In the genomic region with DNA sequence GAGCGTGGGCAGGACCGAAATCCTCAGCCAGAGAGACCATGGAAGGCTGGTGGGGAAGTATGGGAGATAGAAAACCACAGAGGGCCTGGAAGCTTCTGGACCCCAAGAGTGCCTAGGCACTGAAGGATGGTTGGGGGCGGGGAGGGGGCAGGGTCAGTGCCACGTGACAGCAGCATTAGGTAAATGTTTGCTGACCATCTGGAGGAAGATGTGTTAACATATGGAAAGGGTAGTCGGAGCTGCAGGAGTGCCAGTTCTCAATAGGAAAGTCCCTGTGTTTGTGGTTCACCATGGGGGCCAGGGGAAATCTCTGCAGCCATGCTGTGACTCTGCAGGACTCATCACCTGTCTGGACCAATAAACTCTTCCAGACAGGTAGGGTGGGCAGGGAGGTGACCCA, we compare ENCODE assay signal across 25 mouse cellular contexts. TPM values are rescaled to one million over a fixed set of nuclear protein-coding genes. Genes with fewer than 3 reads are reported as not detected.
DNase-seq lines count a peak whose midpoint lies in the region; ATAC-seq lines count a peak whose summit lies in the region.
"Had no signal": no experiment of that assay in that cellular context is flagged by ENCODE, and none has a peak within 500 bp of the region (broad histone marks: within the 10 kb centered on the region; RNA-seq: fewer than 3 reads in every experiment).

No protein-coding gene starts in this region.

- H3K27me3 ChIP-seq in heart, embryonic 10.5 days (ENCODE audit: insufficient read depth, poor library complexity, severe bottlenecking), result peaks cover 13% of the 10 kb centered on the region
- H3K27me3 ChIP-seq in kidney, embryonic 16.5 days (ENCODE audit: insufficient read depth, low read length), result no peaks in the 10 kb centered on the region
- no peaks in the 10 kb centered on the region for H3K27me3 ChIP-seq in lung, embryonic 15.5 days
- H3K27me3 ChIP-seq in midbrain, embryonic 10.5 days (ENCODE audit: low read depth, poor library complexity, severe bottlenecking), result no peaks in the 10 kb centered on the region
- H3K27me3 ChIP-seq in midbrain, embryonic 14.5 days (ENCODE audit: control insufficient read depth, insufficient read depth, low read length), result no peaks in the 10 kb centered on the region
- H3K27me3 ChIP-seq: embryonic facial prominence, embryonic 13.5 days; forebrain, embryonic 12.5 days; Patski had no signal

- H3K9ac ChIP-seq in kidney, embryonic 16.5 days (replicated peaks; ENCODE audit: low read length), result no peak overlapping the region
- H3K9ac ChIP-seq in lung, embryonic 15.5 days, result no peak overlapping the region
- H3K9ac ChIP-seq in midbrain, embryonic 14.5 days (replicated peaks; ENCODE audit: low read length), result no peak overlapping the region
- H3K9ac ChIP-seq: embryonic facial prominence, embryonic 13.5 days; forebrain, embryonic 12.5 days had no signal

- DNase-seq in heart, embryonic 10.5 days (ENCODE audit: low spot score), result no peak
- no peak for DNase-seq in heart, adult 8-10 months (ENCODE audit: low spot score)
- no peak for DNase-seq in kidney, postnatal 36 days
- no peak for DNase-seq in lung, postnatal 36 days
- no peak for DNase-seq in midbrain, embryonic 10.5 days (ENCODE audit: low spot score)
- DNase-seq in midbrain, embryonic 14.5 days, result no peak
- DNase-seq: adrenal gland, postnatal 14 days; cerebellum, adult 11-12 months; cerebellum, adult 9-10 months; cerebellum, postnatal 25 days; gastrocnemius, postnatal 10 days; heart, adult 18-20 months had no signal

- ATAC-seq in kidney, embryonic 16.5 days (ENCODE audit: low FRiP score, low TSS enrichment), result no peak
- no peak for ATAC-seq in lung, embryonic 15.5 days (ENCODE audit: borderline replicate concordance, extremely low read depth, low FRiP score, low TSS enrichment)
- no peak for ATAC-seq in midbrain, embryonic 14.5 days (ENCODE audit: low FRiP score, low TSS enrichment)
- ATAC-seq: activated CD4-positive, CD25-positive, alpha-beta regulatory T cell, adult 4 months; forebrain, embryonic 16.5 days; hindbrain, embryonic 16.5 days had no signal

- H3K4me3 ChIP-seq in heart, embryonic 10.5 days, result no peak overlapping the region
- no peak overlapping the region for H3K4me3 ChIP-seq in kidney, embryonic 16.5 days (ENCODE audit: low read length)
- no peak overlapping the region for H3K4me3 ChIP-seq in lung, embryonic 15.5 days
- H3K4me3 ChIP-seq in midbrain, embryonic 10.5 days, result no peak overlapping the region
- H3K4me3 ChIP-seq in midbrain, embryonic 14.5 days (replicated peaks; ENCODE audit: low read depth, low read length), result no peak overlapping the region
- H3K4me3 ChIP-seq: embryonic facial prominence, embryonic 13.5 days; forebrain, embryonic 12.5 days had no signal

- H3K36me3 ChIP-seq in heart, embryonic 10.5 days, result no peaks in the 10 kb centered on the region
- no peaks in the 10 kb centered on the region for H3K36me3 ChIP-seq in kidney, embryonic 16.5 days (ENCODE audit: insufficient read depth, low read length)
- no peaks in the 10 kb centered on the region for H3K36me3 ChIP-seq in lung, embryonic 15.5 days
- no peaks in the 10 kb centered on the region for H3K36me3 ChIP-seq in midbrain, embryonic 10.5 days
- H3K36me3 ChIP-seq in midbrain, embryonic 14.5 days (ENCODE audit: control insufficient read depth, insufficient read depth, low read length), result no peaks in the 10 kb centered on the region
- H3K36me3 ChIP-seq: embryonic facial prominence, embryonic 13.5 days; forebrain, embryonic 12.5 days had no signal

- WGBS in heart, embryonic 10.5 days, result 44% methylated on average over 5 of the region's 5 CpGs
- WGBS in kidney, embryonic 16.5 days, result 61% methylated on average over 5 of the region's 5 CpGs
- WGBS in lung, embryonic 15.5 days, result 46% methylated on average over 5 of the region's 5 CpGs
- 49% methylated on average over 5 of the region's 5 CpGs for WGBS in midbrain, embryonic 10.5 days
- 60% methylated on average over 5 of the region's 5 CpGs for WGBS in midbrain, embryonic 14.5 days

- peak overlapping the region; percentile 67 for H3K27ac ChIP-seq in heart, embryonic 10.5 days
- H3K27ac ChIP-seq in kidney, embryonic 16.5 days (ENCODE audit: low read length), result peak overlapping the region; percentile 67; the same call in 1 of the 2 replicates
- H3K27ac ChIP-seq in lung, embryonic 15.5 days, result peak overlapping the region; percentile 91
- peak overlapping the region; percentile 67; the same call in 1 of the 2 replicates for H3K27ac ChIP-seq in midbrain, embryonic 10.5 days (replicated peaks)
- no peak overlapping the region for H3K27ac ChIP-seq in midbrain, embryonic 14.5 days (replicated peaks; ENCODE audit: low read depth, low read length)
- H3K27ac ChIP-seq: embryonic facial prominence, embryonic 13.5 days; forebrain, embryonic 12.5 days had no signal

- H3K4me2 ChIP-seq in kidney, embryonic 16.5 days (replicated peaks; ENCODE audit: low read depth, low read length), result no peak overlapping the region
- no peak overlapping the region for H3K4me2 ChIP-seq in lung, embryonic 15.5 days
- no peak overlapping the region for H3K4me2 ChIP-seq in midbrain, embryonic 14.5 days (ENCODE audit: low read length)
- H3K4me2 ChIP-seq: embryonic facial prominence, embryonic 13.5 days; forebrain, embryonic 12.5 days had no signal

- no peaks in the 10 kb centered on the region for H3K9me3 ChIP-seq in heart, embryonic 10.5 days
- H3K9me3 ChIP-seq in kidney, embryonic 16.5 days (ENCODE audit: low read length), result no peaks in the 10 kb centered on the region
- H3K9me3 ChIP-seq in lung, embryonic 15.5 days, result no peaks in the 10 kb centered on the region
- H3K9me3 ChIP-seq in midbrain, embryonic 10.5 days (replicated peaks), result no peaks in the 10 kb centered on the region
- no peaks in the 10 kb centered on the region for H3K9me3 ChIP-seq in midbrain, embryonic 14.5 days (ENCODE audit: control insufficient read depth, low read length)
- H3K9me3 ChIP-seq: embryonic facial prominence, embryonic 13.5 days; forebrain, embryonic 12.5 days had no signal

- H3K4me1 ChIP-seq in heart, embryonic 10.5 days, result peaks cover 21% of the 10 kb centered on the region
- H3K4me1 ChIP-seq in kidney, embryonic 16.5 days (ENCODE audit: insufficient read depth, low read length), result peaks cover 20% of the 10 kb centered on the region
- peaks cover 28% of the 10 kb centered on the region for H3K4me1 ChIP-seq in lung, embryonic 15.5 days
- peaks cover 30% of the 10 kb centered on the region for H3K4me1 ChIP-seq in midbrain, embryonic 10.5 days
- H3K4me1 ChIP-seq in midbrain, embryonic 14.5 days (ENCODE audit: control insufficient read depth, insufficient read depth, low read length), result no peaks in the 10 kb centered on the region

RNA-seq across cellular contexts. Expression of a gene that starts 20.3 kb away (rescaled TPM):
- 0.20 and 0.30 TPM in 2 replicates for polyA plus RNA-seq in heart, embryonic 10.5 days (2016; fragmentation: Nextera tagmentation; extraction: Ambion mirVana)
- under 1 TPM; 0.09 to 0.53 (median 0.35) TPM for total RNA-seq in heart, adult 8-10 months (2022)
- polyA plus RNA-seq in kidney, embryonic 16.5 days (2015; fragmentation: Nextera tagmentation; extraction: Ambion mirVana), result 0.32 and 0.36 TPM in 2 replicates
- 5.5 and 6.7 TPM in 2 replicates for polyA plus RNA-seq in lung, embryonic 15.5 days (2015; fragmentation: Nextera tagmentation; extraction: Ambion mirVana)
- polyA plus RNA-seq in midbrain, embryonic 10.5 days (2016; fragmentation: Nextera tagmentation; extraction: Ambion mirVana), result 0.21 and 0.25 TPM in 2 replicates
- 0.19 and 0.28 TPM in 2 replicates for polyA plus RNA-seq in midbrain, embryonic 14.5 days (2014; fragmentation: Nextera tagmentation; extraction: Ambion mirVana)
- polyA plus RNA-seq: Patski had no signal

RNA-seq across cellular contexts. Expression of a gene that starts 26.5 kb away (rescaled TPM):
- 56.0 and 66.0 TPM in 2 replicates for polyA plus RNA-seq in heart, embryonic 10.5 days (2016; fragmentation: Nextera tagmentation; extraction: Ambion mirVana)
- total RNA-seq in heart, adult 8-10 months (2022), result 10 to 100 TPM; 30.2 to 38.1 (median 31.4) TPM
- polyA plus RNA-seq in kidney, embryonic 16.5 days (2015; fragmentation: Nextera tagmentation; extraction: Ambion mirVana), result 81.2 and 85.3 TPM in 2 replicates
- 73.0 and 79.0 TPM in 2 replicates for polyA plus RNA-seq in lung, embryonic 15.5 days (2015; fragmentation: Nextera tagmentation; extraction: Ambion mirVana)
- 85.6 and 93.9 TPM in 2 replicates for polyA plus RNA-seq in midbrain, embryonic 10.5 days (2016; fragmentation: Nextera tagmentation; extraction: Ambion mirVana)
- polyA plus RNA-seq in midbrain, embryonic 14.5 days (2014; fragmentation: Nextera tagmentation; extraction: Ambion mirVana), result 87.2 and 101 TPM in 2 replicates

RNA-seq across cellular contexts. Expression of a gene that starts 43.4 kb away (rescaled TPM):
- 44.1 and 48.3 TPM in 2 replicates for polyA plus RNA-seq in heart, embryonic 10.5 days (2016; fragmentation: Nextera tagmentation; extraction: Ambion mirVana)
- total RNA-seq in heart, adult 8-10 months (2022), result 10 to 100 TPM; 15.6 to 18.9 (median 17.9) TPM
- 36.6 and 38.3 TPM in 2 replicates for polyA plus RNA-seq in kidney, embryonic 16.5 days (2015; fragmentation: Nextera tagmentation; extraction: Ambion mirVana)
- polyA plus RNA-seq in lung, embryonic 15.5 days (2015; fragmentation: Nextera tagmentation; extraction: Ambion mirVana), result 43.2 and 43.4 TPM in 2 replicates
- polyA plus RNA-seq in midbrain, embryonic 10.5 days (2016; fragmentation: Nextera tagmentation; extraction: Ambion mirVana), result 51.0 and 58.0 TPM in 2 replicates
- 31.8 and 34.6 TPM in 2 replicates for polyA plus RNA-seq in midbrain, embryonic 14.5 days (2014; fragmentation: Nextera tagmentation; extraction: Ambion mirVana)

RNA-seq across cellular contexts. Expression of a gene that starts 43.6 kb away (rescaled TPM):
- polyA plus RNA-seq in heart, embryonic 10.5 days (2016; fragmentation: Nextera tagmentation; extraction: Ambion mirVana), result 138 and 163 TPM in 2 replicates
- total RNA-seq in heart, adult 8-10 months (2022), result 1 to 10 TPM in 2 of 4 experiments, under 1 TPM in 2; 0.53 to 1.6 (median 0.83) TPM
- 112 and 117 TPM in 2 replicates for polyA plus RNA-seq in kidney, embryonic 16.5 days (2015; fragmentation: Nextera tagmentation; extraction: Ambion mirVana)
- 130 and 138 TPM in 2 replicates for polyA plus RNA-seq in lung, embryonic 15.5 days (2015; fragmentation: Nextera tagmentation; extraction: Ambion mirVana)
- 196 and 221 TPM in 2 replicates for polyA plus RNA-seq in midbrain, embryonic 10.5 days (2016; fragmentation: Nextera tagmentation; extraction: Ambion mirVana)
- polyA plus RNA-seq in midbrain, embryonic 14.5 days (2014; fragmentation: Nextera tagmentation; extraction: Ambion mirVana), result 14.0 and 25.4 TPM in 2 replicates

RNA-seq across cellular contexts. Expression of a gene that starts 44.5 kb away (rescaled TPM):
- polyA plus RNA-seq in heart, embryonic 10.5 days (2016; fragmentation: Nextera tagmentation; extraction: Ambion mirVana), result 1.4 and 1.8 TPM in 2 replicates
- not detected for total RNA-seq in heart, adult 8-10 months (2022)
- polyA plus RNA-seq in kidney, embryonic 16.5 days (2015; fragmentation: Nextera tagmentation; extraction: Ambion mirVana), result 1.5 and 1.8 TPM in 2 replicates
- polyA plus RNA-seq in lung, embryonic 15.5 days (2015; fragmentation: Nextera tagmentation; extraction: Ambion mirVana), result 1.5 and 1.7 TPM in 2 replicates
- polyA plus RNA-seq in midbrain, embryonic 10.5 days (2016; fragmentation: Nextera tagmentation; extraction: Ambion mirVana), result 1.7 and 2.0 TPM in 2 replicates
- 0.84 and 1.6 TPM in 2 replicates for polyA plus RNA-seq in midbrain, embryonic 14.5 days (2014; fragmentation: Nextera tagmentation; extraction: Ambion mirVana)
- total RNA-seq: adrenal gland, adult 18-20 months; adrenal gland, postnatal 14 days; gastrocnemius, postnatal 10 days; gastrocnemius, postnatal 4 days; heart, adult 18-20 months; heart, postnatal 10 days had no signal
- polyA plus RNA-seq: cortical plate, adult 2 months; frontal cortex, adult 2 months had no signal
